Mouse (Mus musculus) frontal cortex, postnatal 14 days (tissue): ENCODE results near the gene Unc50.
A peak's percentile ranks its signal among the peaks of the same experiment; 100 is the strongest.

Experiments used
- DNase-seq, 2 experiments: peaks; one replicate each; pipeline ENCODE4 v3.0.0; 2022; ENCODE audit warnings: low spot score in 2 of 2

Unc50 gene

DNA sequence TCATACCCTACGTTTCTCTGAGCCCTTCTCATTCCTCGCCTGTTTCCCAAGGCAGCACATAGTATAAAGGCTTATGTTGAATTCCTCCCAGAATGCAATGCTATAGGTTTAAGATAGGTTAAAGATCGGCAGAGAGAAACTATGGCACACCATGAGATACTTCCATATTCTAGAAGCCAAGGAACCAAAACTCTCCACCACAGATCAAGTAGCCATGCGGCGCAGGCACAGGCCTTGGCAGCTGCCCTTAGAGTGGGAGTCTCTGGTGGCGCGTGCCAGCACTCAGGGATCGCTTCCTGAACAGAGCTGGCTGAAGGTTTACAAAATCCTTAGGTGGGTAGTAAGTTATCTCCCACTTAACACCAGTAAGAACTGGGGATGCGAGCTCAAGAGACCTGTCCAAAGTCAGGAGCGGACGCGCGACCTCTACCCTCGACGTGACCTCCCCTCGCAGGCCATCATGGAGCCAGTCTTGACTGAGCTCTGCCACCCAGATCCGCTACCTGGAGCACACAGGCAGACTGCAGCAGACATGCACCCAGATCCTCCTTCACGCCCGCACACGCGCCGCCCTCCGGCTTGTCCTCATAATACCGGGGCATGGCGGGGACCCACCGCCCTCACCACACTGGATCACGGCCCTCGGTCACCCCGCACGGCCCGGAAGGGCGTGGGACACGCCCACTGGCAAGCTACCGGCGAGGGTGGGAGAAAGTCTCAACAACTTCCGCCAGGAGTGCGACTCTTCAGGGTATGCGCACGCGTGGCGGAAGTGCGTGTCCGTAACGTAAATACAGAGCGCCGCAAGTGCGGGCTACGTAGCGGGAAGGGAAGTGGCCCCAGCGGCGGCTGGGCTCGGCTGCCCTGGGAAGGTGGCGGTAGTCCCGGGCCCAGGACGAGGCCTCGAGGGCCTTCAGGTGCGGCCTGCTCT is at the start of gene Unc50, which contains the start of gene Coa5:
TSS of gene Unc50 (plus strand) at position 774 of the 931 bp plus-strand sequence.
TSS of gene Coa5 (minus strand) at position 738 of the 931 bp plus-strand sequence.
- peak; percentile 91 to 92 for DNase-seq

DNA sequence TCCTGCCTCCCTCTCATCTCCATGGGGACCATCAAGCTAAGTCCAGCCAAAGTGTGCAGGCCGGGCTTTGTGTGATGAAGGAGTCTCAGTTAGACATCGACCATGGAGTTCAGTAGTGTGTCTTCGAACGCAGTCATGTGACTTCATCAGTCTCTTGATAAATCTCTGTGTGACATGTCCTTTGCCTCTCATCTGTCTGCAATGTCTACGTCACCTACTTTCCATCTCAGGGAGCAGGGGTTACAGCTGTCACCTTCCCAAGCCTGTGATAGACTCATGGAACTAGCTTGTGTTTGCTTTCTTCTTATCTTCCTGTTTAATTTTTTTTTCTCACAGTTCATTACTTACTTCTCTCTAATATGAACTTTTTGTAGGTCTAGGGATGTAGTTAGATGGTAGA is 49.0 kb upstream of the Unc50 start:
- no peak for DNase-seq

DNA sequence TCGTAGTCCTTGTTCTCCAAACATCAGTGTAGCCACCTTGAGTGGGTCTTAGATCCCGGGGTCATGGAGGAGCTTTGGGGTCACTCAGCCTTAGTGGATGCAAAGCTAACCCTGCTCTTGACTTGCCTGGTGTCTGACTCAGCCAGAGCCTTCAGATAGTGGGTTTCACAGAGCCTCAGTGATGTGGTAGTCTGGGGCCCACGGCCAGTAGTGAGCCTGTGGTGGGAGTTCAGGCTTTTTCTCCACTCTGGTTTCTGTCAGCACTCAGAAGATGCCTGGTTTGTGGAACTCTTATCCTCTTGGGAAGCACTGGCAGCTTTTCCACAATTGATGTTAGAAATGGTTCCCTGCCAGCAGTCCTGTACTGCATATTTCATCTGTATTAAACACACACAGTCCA is 45.6 kb upstream of the Unc50 start:
- DNase-seq: no peak

DNA sequence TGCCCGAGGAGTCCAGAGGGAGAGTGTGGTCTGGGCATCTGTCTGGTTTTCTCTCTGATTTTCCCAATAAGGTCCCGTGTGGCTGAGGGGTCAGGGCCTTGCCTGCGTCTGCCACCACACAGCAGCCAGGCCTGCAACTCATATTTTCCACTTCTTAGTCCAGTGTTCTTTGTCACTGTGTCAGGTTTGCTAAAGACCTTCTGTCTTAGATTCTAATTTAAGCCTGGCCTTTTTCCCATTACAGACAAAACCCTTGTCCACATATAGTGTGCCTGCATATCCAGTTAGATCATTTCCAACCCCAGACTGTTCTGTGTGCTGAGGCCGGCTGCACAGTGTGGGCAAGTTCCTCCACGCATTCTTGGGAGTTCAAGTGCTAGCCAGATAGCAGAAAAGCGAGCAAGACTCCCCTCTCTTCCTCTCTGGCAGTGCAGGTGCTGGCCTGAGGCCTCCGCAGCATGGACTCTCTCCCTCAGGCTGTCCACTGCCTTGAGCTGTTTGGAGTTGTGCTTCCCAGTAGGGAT is 43.4 kb upstream of the Unc50 start:
- no peak for DNase-seq

GRCm38 (mm10) chr1:37393174-37393573 is 36.8 kb upstream of the Unc50 start:
- peak in 1 of 2 experiments; percentile 29 for DNase-seq

GRCm38 (mm10) chr1:37396481-37396880 is 33.5 kb upstream of the Unc50 start:
- no peak for DNase-seq

- no peak for DNase-seq
These were observed 31.0 kb upstream of the Unc50 start for GRCm38 (mm10) chr1:37398961-37399360.

GRCm38 (mm10) chr1:37399734-37400133 is 30.2 kb upstream of the Unc50 start:
- no peak for DNase-seq

- DNase-seq: peak in 1 of 2 experiments; percentile 42
These were observed 28.3 kb upstream of the Unc50 start for GRCm38 (mm10) chr1:37401687-37402086.

DNA sequence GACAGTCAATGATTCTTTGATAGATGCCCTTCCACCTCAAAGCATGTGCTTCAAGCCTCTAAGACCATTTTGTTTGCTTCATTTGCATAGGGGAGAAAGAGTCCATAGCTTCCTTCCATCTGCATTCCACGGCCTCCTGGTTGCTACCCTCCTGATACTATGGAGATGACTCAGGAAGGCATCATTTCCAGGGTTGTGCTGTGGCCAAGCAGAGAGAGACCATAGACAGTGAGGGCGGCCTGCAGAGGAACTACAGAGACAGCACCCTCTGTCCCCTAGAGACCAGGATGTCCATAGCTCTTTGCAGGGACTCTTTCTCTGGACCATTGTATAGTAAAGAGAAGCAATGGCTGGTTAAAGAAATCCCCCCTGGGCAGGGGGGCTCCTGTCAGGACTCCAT is 24.8 kb upstream of the Unc50 start:
- DNase-seq: no peak

GRCm38 (mm10) chr1:37407228-37407627 is 22.7 kb upstream of the Unc50 start:
- no peak for DNase-seq

GRCm38 (mm10) chr1:37408059-37408458 is 21.9 kb upstream of the Unc50 start:
- DNase-seq: no peak

DNA sequence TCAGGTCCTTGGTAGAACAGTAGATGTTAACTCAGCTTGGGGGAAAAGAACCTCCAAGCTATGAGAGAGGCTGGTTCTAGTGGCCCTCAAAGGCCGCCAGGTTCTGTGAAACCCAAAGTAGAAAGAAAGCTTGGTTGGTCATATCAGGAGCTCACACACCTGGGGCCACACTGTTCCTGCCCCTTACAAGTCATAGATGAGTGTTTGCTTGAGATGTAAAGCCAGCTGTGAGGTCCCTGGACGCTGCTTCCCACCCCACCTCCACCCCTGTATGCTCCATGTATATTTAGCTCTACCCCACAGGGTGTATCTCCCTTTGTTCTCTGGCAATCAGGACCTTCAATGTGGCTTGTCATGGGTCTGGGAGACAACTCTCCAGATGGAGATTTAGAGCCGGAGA is 21.3 kb upstream of the Unc50 start:
- no peak for DNase-seq

DNA sequence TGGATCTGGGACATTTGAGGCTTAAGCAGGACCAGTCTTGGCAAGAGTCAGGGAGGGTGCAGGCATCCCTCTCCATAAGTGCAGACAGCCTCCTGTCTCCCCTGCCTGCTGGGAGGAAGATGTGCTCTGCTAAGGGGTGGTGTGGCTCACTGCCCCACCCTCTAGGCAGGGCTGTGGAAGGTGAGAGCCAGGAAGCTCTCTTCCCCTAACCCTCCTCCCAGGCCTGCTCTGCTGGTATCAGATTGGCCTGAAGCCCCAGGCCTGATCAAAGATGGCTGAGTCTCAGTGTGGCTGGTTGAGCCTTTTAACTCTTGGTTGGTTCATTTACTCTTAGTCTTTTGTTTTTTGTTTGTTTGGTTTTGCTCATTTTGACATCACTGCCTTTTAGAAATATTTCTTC is 20.3 kb upstream of the Unc50 start:
- no peak for DNase-seq

DNA sequence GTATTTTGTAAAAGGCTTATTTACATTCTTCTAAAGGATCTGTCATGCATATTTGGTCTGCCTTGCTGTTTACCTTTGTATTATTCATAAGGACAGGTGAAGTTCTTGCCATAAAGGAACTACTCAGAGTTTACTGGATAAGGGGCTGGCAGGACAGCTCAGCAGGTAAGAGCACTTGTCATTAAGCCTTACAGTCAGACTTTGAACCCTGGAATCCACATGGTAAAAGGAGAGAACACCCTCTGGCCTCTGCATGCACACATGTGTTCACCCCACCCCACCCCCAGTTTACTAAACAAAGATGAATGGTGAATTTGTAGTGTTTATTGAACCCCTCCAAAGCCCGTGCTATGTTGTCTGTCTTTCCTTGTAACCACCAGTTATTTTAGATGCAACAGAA is 14.5 kb upstream of the Unc50 start:
- DNase-seq: no peak

DNA sequence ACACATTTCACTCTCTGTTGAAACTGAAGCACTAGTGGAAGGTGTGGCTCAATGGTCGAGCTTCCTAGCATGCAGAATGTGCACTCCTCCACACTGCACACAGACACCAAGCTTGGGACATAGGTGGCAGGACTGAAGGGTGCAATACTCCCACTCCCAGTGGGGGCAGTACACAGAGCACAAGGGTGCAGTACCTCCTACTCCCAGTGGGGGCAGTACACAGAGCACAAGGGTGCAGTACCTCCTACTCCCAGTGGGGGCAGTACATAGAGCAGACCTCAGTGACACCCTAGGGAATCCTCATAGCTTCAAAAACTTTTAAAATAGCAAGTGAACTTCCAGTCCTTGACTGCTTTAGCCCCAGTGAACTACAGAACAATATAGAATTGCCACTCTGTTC is 10.5 kb upstream of the Unc50 start:
- DNase-seq: peak in 1 of 2 experiments; percentile 30

GRCm38 (mm10) chr1:37427144-37427875 is 2.6 kb upstream of the Unc50 start:
- DNase-seq: no peak

DNA sequence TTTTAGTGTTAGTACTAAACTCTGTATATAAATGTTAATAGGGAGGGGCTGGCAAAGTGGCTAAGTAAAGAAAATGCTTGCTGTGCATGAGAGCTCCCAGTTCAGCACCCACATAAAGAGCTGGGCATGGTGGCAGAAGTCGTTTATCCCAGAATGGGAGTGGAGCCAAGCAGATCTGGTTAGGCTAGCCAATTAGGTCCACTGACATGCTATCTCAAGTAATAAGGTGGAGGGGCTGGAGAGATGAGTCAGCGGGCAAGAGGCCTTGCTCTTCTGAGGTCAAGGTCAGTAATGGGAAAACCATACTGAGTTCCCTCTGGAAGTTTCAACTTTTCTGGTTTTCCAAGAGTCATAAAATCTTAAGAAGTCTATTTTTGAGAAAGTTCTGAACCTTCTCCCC is 1.0 kb upstream of the Unc50 start:
- DNase-seq: no peak

GRCm38 (mm10) chr1:37430297-37430840 is 430 bp downstream of the Unc50 start:
- DNase-seq: no peak

GRCm38 (mm10) chr1:37436419-37436818 is 6.5 kb downstream of the Unc50 start:
- no peak for DNase-seq

DNA sequence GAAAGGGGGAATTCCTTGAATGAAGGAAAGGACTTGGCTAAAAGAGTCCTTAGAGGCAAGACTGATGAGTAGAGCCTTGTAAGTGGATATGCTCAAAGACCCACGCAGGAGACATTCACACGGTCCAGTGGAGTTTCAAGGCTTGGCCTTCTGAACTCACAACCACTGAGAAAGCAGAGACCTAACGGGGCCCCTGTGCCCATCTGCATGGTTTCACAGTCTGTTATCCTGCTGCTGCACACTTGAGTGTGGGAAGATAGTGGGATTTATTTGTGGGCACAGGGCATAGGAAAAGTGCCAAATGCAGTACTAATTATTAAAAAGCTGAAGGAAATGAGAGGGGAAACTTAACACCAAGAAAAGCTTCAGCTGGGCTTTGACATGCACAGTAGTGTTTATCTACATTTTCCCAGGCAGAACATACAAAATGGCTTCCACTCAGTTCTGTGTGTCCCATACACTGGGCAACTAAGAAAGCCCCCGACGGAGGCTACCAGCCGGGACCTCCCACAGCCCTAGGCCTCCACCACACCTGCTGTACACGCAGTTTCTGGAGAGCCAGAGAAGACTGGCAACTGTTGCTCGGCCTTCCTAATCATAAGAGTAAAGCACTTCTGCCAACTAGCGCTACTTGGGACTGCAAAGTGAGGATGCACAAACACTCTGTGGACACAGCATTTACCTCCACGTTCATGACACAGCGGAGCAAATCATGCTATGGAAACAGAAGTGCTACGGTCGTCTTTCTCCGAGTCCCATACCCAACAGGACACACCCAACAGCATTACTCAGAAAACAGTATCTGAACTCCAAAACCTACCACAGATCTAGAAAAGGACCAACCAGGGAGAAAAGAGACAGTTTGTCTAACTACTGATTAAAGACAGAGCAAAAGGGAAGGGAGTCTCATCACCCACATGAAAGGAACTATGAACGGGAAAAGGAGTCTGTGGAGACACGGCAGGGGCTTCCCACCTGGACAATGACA is 13.2 kb downstream of the Unc50 start:
- no peak for DNase-seq
